Mouse (Mus musculus) myocyte (in vitro differentiated cells): ENCODE results near the gene Kpnb1.

Experiments
- E2F4 ChIP-seq: IDR thresholded peaks from one replicate; pipeline ENCODE4 v1.6.1; 2011; ENCODE audit warnings: mild to moderate bottlenecking, control low read depth, moderate library complexity; ENCODE audit not compliant: insufficient read depth
- MYOD1 ChIP-seq, 3 experiments: IDR thresholded peaks; one replicate each; pipeline ENCODE4 v1.6.1; 2011; ENCODE audit warnings: control low read depth in 2 of 3, low read depth in 2 of 3, mild to moderate bottlenecking in 2 of 3, moderate library complexity in 1 of 3; ENCODE audit not compliant: insufficient read length in 2 of 3, control insufficient read depth in 1 of 3
- POLR2A ChIP-seq: IDR thresholded peaks from one replicate; pipeline ENCODE4 v1.6.1; 2011; ENCODE audit warnings: low read depth, mild to moderate bottlenecking, control low read depth, moderate library complexity; ENCODE audit not compliant: insufficient read length
- SRF ChIP-seq: IDR thresholded peaks from one replicate; pipeline ENCODE4 v1.6.1; 2011; ENCODE audit warnings: low read depth; ENCODE audit not compliant: control insufficient read depth, insufficient read length
- TCF3 ChIP-seq: IDR thresholded peaks from one replicate; pipeline ENCODE4 v1.6.1; 2011; ENCODE audit warnings: low read depth, control low read depth; ENCODE audit not compliant: insufficient read length
- USF1 ChIP-seq: IDR thresholded peaks from one replicate; pipeline ENCODE4 v1.6.1; 2011; ENCODE audit warnings: low read depth, mild to moderate bottlenecking, control low read depth, moderate library complexity

DNA sequence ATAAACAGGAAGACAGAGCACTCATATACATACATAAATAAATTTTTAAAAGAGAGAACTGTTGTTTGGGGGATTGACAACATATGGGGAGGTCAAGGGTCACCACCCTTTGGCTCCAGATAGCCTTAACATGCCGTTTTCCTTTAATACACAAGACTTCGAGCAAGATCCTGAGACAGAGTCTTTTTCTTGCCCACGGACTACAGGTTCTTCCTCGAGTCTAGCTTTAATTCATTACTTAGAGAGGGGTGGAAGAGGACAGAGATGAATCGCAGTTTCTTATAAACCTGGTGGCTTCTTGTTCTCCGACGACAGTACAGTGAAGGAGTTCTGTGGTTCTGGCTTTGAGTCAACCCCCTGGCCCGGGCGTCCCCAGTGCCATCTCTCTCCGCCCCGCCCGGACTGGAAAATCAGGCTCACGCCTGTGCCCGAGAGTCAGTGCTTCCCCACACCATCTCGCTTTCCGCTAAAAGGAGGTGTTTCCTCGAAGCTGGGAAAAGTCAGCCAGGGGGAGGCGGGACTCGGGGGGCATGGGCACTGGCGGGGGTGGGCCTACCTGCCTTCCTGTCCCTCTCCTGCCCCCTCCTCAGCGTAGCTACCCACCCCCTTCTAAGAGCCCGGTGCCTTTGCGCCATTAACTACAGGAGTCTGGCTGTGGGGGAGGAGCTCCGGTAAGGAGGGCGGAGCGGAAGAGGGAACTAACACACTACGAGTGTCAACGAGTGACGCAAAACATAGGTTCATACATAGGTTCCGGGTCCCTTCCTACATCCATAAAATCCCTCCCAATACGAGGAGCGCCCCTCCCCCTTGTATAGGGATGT is 60.8 kb downstream of the Kpnb1 start:
- TF ChIP-seq POLR2A: no peak
- no peak for TF ChIP-seq MYOD1 (IDR thresholded peaks at IDR 0.05; ENCODE audit: control insufficient read depth in 1 of 3, insufficient read length in 2 of 3, low read depth in 2 of 3)
- TF ChIP-seq USF1: no peak
- no peak for TF ChIP-seq E2F4
- no peak for TF ChIP-seq TCF3
- no peak for TF ChIP-seq SRF
